Mouse (Mus musculus) MEL (cell line): ENCODE results near the gene Zfp947. TPM values are rescaled to one million over a fixed set of nuclear protein-coding genes. Genes with fewer than 3 reads are reported as not detected.
"Not testable (repeated sequence)": the region's sequence is repeated elsewhere in the genome, so short reads cannot be mapped to it uniquely, and the experiment has no call there.

ENCODE experiments used
- DNase-seq: peaks from one replicate; pipeline ENCODE4 v3.0.0; 2011; ENCODE audit warnings: low read depth, low spot score
- H3K27ac ChIP-seq: 2 replicates; pipeline ENCODE4 v1.5.1; 2012; ENCODE audit warnings: low read depth, mild to moderate bottlenecking, control low read depth, low read length, moderate library complexity; ENCODE audit not compliant: control insufficient read depth
- H3K27me3 ChIP-seq, 2 experiments: fragments of 150-350 bp in 1 of 2; sonication (generic) in 1 of 2; 2 replicates each; pipeline ENCODE4 v1.6.1; 2012; ENCODE audit warnings: low read length in 2 of 2, mild to moderate bottlenecking in 2 of 2, improper control_type of control experiment in 1 of 2, moderate library complexity in 1 of 2; ENCODE audit not compliant: insufficient read depth in 2 of 2, control insufficient read depth in 1 of 2
- H3K36me3 ChIP-seq, 2 experiments: 2 replicates each; pipeline ENCODE4 v1.6.1; 2012 to 2014; ENCODE audit warnings: low read length in 2 of 2, improper control_type of control experiment in 1 of 2, inconsistent platforms in 1 of 2, mild to moderate bottlenecking in 1 of 2; ENCODE audit not compliant: insufficient read depth in 2 of 2, control insufficient read depth in 1 of 2
- H3K4me1 ChIP-seq, 2 experiments: fragments of 150-350 bp in 1 of 2; sonication (generic) in 1 of 2; 2 replicates each; pipeline ENCODE4 v1.6.1; 2012; ENCODE audit warnings: low read length in 2 of 2, improper control_type of control experiment in 1 of 2, mild to moderate bottlenecking in 1 of 2; ENCODE audit not compliant: insufficient read depth in 2 of 2, control insufficient read depth in 1 of 2
- H3K4me3 ChIP-seq, 2 experiments: fragments of 150-350 bp in 1 of 2; sonication (generic) in 1 of 2; 2 replicates each; pipeline ENCODE4 v1.5.1; 2012; ENCODE audit warnings: low read depth in 2 of 2, low read length in 2 of 2, mild to moderate bottlenecking in 2 of 2, moderate library complexity in 2 of 2, control low read depth in 1 of 2, improper control_type of control experiment in 1 of 2; ENCODE audit not compliant: control insufficient read depth in 1 of 2, insufficient read depth in 1 of 2
- H3K79me2 ChIP-seq: 2 replicates; pipeline ENCODE4 v1.6.1; 2012; ENCODE audit warnings: mild to moderate bottlenecking, low read length, moderate library complexity; ENCODE audit not compliant: control insufficient read depth, poor library complexity, insufficient read depth
- H3K9ac ChIP-seq: 2 replicates; pipeline ENCODE4 v1.6.1; 2012; ENCODE audit warnings: low read depth, mild to moderate bottlenecking, control low read depth, low read length, moderate library complexity; ENCODE audit not compliant: control insufficient read depth, poor library complexity, severe bottlenecking
- H3K9me3 ChIP-seq: fragments of 150-350 bp; sonication (generic); replicated peaks from 2 replicates; pipeline ENCODE4 v1.6.1; 2012; ENCODE audit warnings: mild to moderate bottlenecking, low read length, improper control_type of control experiment, moderate library complexity; ENCODE audit not compliant: insufficient read depth
- CHD2 ChIP-seq: IDR thresholded peaks from 2 replicates; pipeline ENCODE4 v1.6.1; 2011; ENCODE audit warnings: low read length, improper control_type of control experiment
- ELF1 ChIP-seq: IDR thresholded peaks from 2 replicates; pipeline ENCODE4 v1.6.1; 2014; ENCODE audit warnings: low read depth, mild to moderate bottlenecking, inconsistent platforms, low read length, improper control_type of control experiment, moderate library complexity
- GABPA ChIP-seq: IDR thresholded peaks from 2 replicates; pipeline ENCODE4 v1.6.1; 2012; ENCODE audit warnings: low read depth, mild to moderate bottlenecking, inconsistent platforms, low read length, improper control_type of control experiment, moderate library complexity
- GATA1 ChIP-seq: IDR thresholded peaks from 2 replicates; pipeline ENCODE4 v1.6.1; 2011; ENCODE audit warnings: low read depth, low read length, improper control_type of control experiment
- MYB ChIP-seq: IDR thresholded peaks from 2 replicates; pipeline ENCODE4 v1.6.1; 2011; ENCODE audit warnings: mild to moderate bottlenecking, low read depth, low read length, improper control_type of control experiment
- POLR2A ChIP-seq, 2 experiments: IDR thresholded peaks; 2 replicates each; pipeline ENCODE4 v1.6.1; 2011 to 2012; ENCODE audit warnings: low read length in 2 of 2, mild to moderate bottlenecking in 2 of 2, control low read depth in 1 of 2, improper control_type of control experiment in 1 of 2, low read depth in 1 of 2, moderate library complexity in 1 of 2; ENCODE audit not compliant: control insufficient read depth in 1 of 2, insufficient read depth in 1 of 2, poor library complexity in 1 of 2
- TBP ChIP-seq: IDR thresholded peaks from 2 replicates; pipeline ENCODE4 v1.8.0; 2011; ENCODE audit warnings: low read depth, low read length, improper control_type of control experiment
- USF1 ChIP-seq: IDR thresholded peaks from 2 replicates; pipeline ENCODE4 v1.6.1; 2014; ENCODE audit warnings: low read depth, mild to moderate bottlenecking, inconsistent platforms, low read length, improper control_type of control experiment, moderate library complexity
- polyA plus RNA-seq, 2 experiments: library from polyadenylated mRNA; stranded (reverse) in 1 of 2; unstranded in 1 of 2; fragments of >175 nt in 1 of 2; fragments of >200 nt in 1 of 2; gene quantifications; 2 replicates each; pipeline versions ENCODE4 v1.2.1 to v1.2.4; 2012; ENCODE audit warnings: low replicate concordance in 2 of 2, low read depth in 1 of 2; ENCODE audit not compliant: insufficient read length in 2 of 2, insufficient read depth in 1 of 2, missing spikeins in 1 of 2
- total RNA-seq: library from RNA; depleted of rRNA; stranded (reverse); fragments of 300-350 nt; gene quantifications from 2 replicates; pipeline ENCODE4 v1.2.3, GENCODE M21; 2012; rRNA removed

Gene Zfp947
- total RNA-seq (not detected in 2 replicates), polyA plus RNA-seq (under 1 TPM in 1 of 2 experiments, not detected in 1; 0.13 TPM)

DNA sequence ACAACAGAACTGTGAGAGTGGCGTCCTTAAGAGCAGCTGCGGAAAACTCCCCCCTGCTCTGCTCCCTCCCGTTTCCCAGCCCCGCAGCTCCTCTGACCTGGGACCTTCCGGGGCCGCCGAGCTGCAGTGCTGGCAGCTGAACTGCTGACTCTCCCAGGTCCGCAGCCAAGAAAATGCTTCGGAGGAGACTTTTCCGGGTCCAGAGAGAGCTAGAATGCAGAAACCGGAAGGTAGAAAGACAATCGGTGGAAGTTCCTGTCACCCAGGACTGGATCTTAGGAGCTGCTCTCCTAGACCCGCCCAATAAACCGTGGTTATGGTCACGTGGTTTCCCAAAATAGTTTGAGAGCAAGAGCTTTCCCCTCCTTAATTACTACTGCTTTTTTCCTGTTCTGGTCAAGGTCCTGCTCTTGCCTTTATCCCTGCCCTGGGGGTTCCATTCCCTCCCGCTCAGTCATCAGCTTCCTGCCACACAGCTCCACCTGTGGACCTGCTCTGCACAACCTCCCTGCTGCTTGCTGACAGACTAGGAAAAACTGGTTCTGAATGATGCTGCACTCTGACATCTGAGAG lies at the start of gene Zfp947:
Gene Zfp947 (minus strand): TSS at position 469 of the 573 bp plus-strand sequence.
- not testable (repeated sequence) for H3K79me2 ChIP-seq
- TF ChIP-seq USF1, result 0 out of 2 replicates have a peak, but pooled peaks have one; percentile 11
- TF ChIP-seq, all 39 proteins: peak for 1; not testable (repeated sequence) for 38
- not testable (repeated sequence) for H3K27me3 ChIP-seq, H3K27ac ChIP-seq, H3K4me1 ChIP-seq, H3K36me3 ChIP-seq, H3K9me3 ChIP-seq
- Histone ChIP-seq H3K9ac (peak within 1 kb of the TSS; percentile 58), H3K4me3 (peak within 1 kb of the TSS; percentile 56 to 64; a peak in 3 of 4 replicates)
- peak; percentile 69 for DNase-seq

DNA sequence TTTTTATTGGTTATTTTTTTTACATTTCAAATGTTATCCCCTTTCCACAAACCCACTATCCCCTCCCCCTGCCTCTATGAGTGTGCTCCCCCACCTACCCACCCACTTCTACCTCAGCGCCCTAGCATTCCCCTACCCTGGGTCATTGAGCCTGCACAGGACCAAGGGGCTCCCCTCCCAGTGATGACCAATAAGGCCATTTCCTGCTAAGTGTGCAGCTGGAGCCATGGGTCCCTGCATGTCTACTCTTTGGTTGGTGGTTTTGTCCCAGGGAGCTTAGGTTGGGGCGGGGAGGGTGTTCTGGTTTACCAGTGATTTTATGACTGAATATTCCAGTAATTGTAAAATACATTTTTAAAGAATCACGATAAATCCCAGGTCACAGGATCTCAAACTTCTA lies 686 bp downstream of the Zfp947 start:
- H3K36me3 ChIP-seq, H3K27ac ChIP-seq, H3K4me1 ChIP-seq, H3K9me3 ChIP-seq, H3K79me2 ChIP-seq, H3K27me3 ChIP-seq: not testable (repeated sequence)
- peak overlapping the region; percentile 38 for H3K9ac ChIP-seq
- peak overlapping the region; percentile 35 to 52; a peak in 3 of 4 replicates for H3K4me3 ChIP-seq
- peak; percentile 4 for DNase-seq

DNA sequence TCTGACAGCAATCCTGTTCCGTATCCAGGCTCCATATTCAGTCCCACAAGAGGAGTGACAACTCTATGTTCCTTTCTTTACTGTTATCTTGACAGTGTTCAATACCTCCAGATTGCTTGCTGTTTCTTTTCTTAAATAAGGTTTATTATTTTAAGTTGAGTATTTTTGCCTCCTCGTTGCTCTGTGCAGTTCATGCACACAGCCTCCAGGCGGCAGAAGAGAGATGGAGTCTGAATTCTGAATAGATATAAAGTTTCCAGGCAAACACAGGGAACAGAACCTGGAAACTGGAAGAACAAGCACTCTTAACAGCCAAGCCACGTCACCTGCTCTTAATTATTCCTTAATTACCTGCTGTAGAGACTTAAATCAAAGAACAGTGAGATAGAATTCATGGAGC lies 12.0 kb downstream of the Zfp947 start:
- not testable (repeated sequence) for H3K27me3 ChIP-seq, H3K9me3 ChIP-seq, H3K4me3 ChIP-seq, H3K4me1 ChIP-seq, H3K79me2 ChIP-seq, DNase-seq, H3K9ac ChIP-seq, H3K27ac ChIP-seq, H3K36me3 ChIP-seq

DNA sequence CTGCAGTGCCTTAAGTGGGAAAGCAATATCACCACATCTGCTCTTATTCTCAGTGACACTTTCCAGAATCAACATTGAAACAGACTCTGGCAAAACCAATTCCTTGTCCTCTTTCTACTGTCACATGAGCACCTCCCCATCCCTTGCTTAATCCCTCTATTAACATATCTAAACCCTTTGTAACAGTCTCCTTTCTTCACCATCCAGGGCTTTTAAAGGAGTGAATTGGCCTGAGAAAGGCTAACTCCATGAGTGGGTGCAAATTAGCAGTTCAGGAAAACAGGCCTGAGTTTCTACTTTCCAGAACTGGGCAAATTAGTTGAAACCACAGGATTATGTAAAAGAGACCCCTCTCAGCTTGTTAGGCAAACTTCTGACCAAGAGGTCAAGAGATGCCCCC lies 47.2 kb downstream of the Zfp947 start:
- Histone ChIP-seq H3K27me3 (no peaks in the 10 kb centered on the region), H3K27ac (no peak overlapping the region), H3K9me3 (no peaks in the 10 kb centered on the region), H3K9ac (no peak overlapping the region), H3K79me2 (no peaks in the 10 kb centered on the region), H3K36me3 (no peaks in the 10 kb centered on the region), H3K4me1 (no peaks in the 10 kb centered on the region), H3K4me3 (no peak overlapping the region)
- no peak for DNase-seq
- TF ChIP-seq GABPA (no peak), MYB (no peak), POLR2A (IDR thresholded peaks at IDR 0.05; ENCODE audit: control insufficient read depth in 1 of 2, insufficient read depth in 1 of 2, low read depth in 1 of 2, low read length in 2 of 2, poor library complexity in 1 of 2) (no peak), TBP (no peak), ELF1 (no peak), CHD2 (no peak), GATA1 (no peak)

Other genes starting within 250 kb of the Zfp947 start
- 5.8 and 7.0 TPM in 2 replicates for gene Zfp942, start 203.7 kb downstream of the Zfp947 start, total RNA-seq
- 1 to 10 TPM in 1 of 2 experiments, not detected in 1; 4.8 TPM for gene Zfp942, start 203.7 kb downstream of the Zfp947 start, polyA plus RNA-seq
- gene Zfp943, start 203.6 kb downstream of the Zfp947 start, total RNA-seq, result 2.0 and 2.5 TPM in 2 replicates
- gene Zfp943, start 203.6 kb downstream of the Zfp947 start, polyA plus RNA-seq, result 1 to 10 TPM in 1 of 2 experiments, not detected in 1; 2.6 TPM
- 1.9 and 2.1 TPM in 2 replicates for gene Zfp994, start 59.4 kb upstream of the Zfp947 start, total RNA-seq
- gene Zfp994, start 59.4 kb upstream of the Zfp947 start, polyA plus RNA-seq, result under 1 TPM in 1 of 2 experiments, not detected in 1; 0.99 TPM
- 6.0 and 7.0 TPM in 2 replicates for gene CT030661.1, start 148.6 kb upstream of the Zfp947 start, total RNA-seq
- gene CT030661.1, start 148.6 kb upstream of the Zfp947 start, polyA plus RNA-seq, result 1 to 10 TPM in 1 of 2 experiments, not detected in 1; 4.1 TPM
- 4.1 TPM in 2 replicates for gene Zfp944, start 195.2 kb upstream of the Zfp947 start, total RNA-seq
- 1 to 10 TPM in 1 of 2 experiments, not detected in 1; 4.0 TPM for gene Zfp944, start 195.2 kb upstream of the Zfp947 start, polyA plus RNA-seq
- gene Zfp758, start 195.3 kb upstream of the Zfp947 start, total RNA-seq, result 2.7 and 2.8 TPM in 2 replicates
- gene Zfp758, start 195.3 kb upstream of the Zfp947 start, polyA plus RNA-seq, result 1 to 10 TPM in 1 of 2 experiments, not detected in 1; 1.1 TPM